Mouse (Mus musculus): ENCODE results near the gene Vasp. TPM values are rescaled to one million over a fixed set of nuclear protein-coding genes. Genes with fewer than 3 reads are reported as not detected.

The Vasp gene
- polyA plus RNA-seq, 1 experiment from 2014 or later: 32.8 TPM

DNA sequence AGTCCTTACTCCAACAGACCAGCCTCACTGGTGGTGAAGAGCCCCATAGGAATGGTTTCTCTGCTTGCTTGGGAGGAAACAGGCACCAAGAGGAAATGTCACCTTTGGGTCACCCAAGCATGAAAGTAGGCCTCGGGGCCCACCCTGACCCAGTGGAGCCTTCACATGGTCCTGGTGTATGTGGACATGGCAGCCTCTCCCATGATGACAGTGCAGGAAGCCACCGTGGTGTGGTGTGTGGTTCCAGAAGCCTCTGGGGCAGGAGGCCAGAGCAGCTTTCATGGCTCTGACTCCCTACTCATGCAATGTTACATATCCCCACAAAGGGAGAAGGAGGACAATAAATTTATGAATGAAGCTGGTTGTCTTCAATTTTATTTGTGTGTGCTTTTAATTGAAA is 24.1 kb downstream of the Vasp start:
- Histone ChIP-seq H3K4me2 (ENCODE audit: low read depth, low read length) (no peak overlapping the region), H3K36me3 (ENCODE audit: control insufficient read depth, insufficient read depth) (peaks cover 3% of the 10 kb centered on the region; the same call in 1 of the 2 replicates), H3K27ac (ENCODE audit: low read length) (peak overlapping the region; percentile 71; the same call in 1 of the 2 replicates), H3K9ac (ENCODE audit: low read depth, low read length) (no peak overlapping the region; the same call in 1 of the 2 replicates), H3K4me1 (ENCODE audit: control insufficient read depth, low read depth, low read length) (peaks cover 30% of the 10 kb centered on the region), H3K4me3 (ENCODE audit: low read depth, low read length) (no peak overlapping the region), H3K9me3 (replicated peaks; ENCODE audit: control insufficient read depth, low read length) (no peaks in the 10 kb centered on the region), H3K27me3 (ENCODE audit: control insufficient read depth, insufficient read depth, low read depth, low read length) (no peaks in the 10 kb centered on the region)
- no peak for ATAC-seq (ENCODE audit: low read depth)
- 74% methylated on average over 2 of the region's 2 CpGs for whole genome bisulfite sequencing (ENCODE audit: insufficient replicate concordance)

DNA sequence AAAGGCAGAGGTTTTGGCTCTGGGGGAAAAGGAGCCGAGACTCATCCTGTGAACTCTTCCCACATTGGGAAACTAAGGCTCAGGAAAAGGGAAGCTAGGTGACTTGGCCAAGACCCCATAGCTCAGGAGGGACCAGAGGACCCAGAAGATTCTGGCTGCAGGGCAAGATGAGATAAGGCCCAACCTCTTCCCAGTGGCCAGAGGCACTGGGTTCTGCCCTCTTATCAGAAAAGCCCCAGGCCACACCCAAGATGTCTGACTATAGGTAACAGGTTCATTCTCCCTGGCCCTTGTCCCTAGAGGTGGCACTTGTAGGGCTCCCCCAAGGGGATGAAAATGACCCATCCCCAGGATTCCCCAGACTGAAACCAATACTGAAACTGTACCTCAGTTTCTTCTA is 24.8 kb downstream of the Vasp start:
- peak; percentile 86 for ATAC-seq (ENCODE audit: low read depth)
- H3K27ac ChIP-seq (ENCODE audit: low read length): peak overlapping the region; percentile 71
- H3K27me3 ChIP-seq (ENCODE audit: control insufficient read depth, insufficient read depth, low read depth, low read length): no peaks in the 10 kb centered on the region

DNA sequence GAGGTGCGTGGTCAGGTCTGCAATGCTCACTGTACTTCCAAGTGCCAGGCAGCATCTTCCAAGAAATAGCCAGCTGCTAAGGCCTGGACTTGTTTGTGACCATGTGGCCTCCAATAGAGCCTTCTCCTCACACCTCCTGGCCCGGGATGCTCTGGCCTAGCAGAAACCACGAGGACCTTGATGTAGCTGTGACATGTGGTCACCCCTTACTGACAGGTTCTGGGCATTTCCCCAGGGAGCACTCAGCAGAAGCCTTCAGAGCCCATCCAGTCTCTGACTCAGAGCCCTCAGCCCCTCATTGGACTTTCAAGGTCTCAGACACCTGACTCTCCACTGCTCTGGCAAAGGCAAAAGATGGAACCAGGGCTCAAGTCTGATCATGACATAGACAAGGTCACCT is 26.5 kb downstream of the Vasp start:
- Histone ChIP-seq H3K27ac (ENCODE audit: low read length) (no peak overlapping the region), H3K9me3 (replicated peaks; ENCODE audit: control insufficient read depth, low read length) (no peaks in the 10 kb centered on the region), H3K9ac (ENCODE audit: low read depth, low read length) (no peak overlapping the region), H3K4me2 (ENCODE audit: low read depth, low read length) (no peak overlapping the region), H3K4me1 (ENCODE audit: control insufficient read depth, low read depth, low read length) (peaks cover 43% of the 10 kb centered on the region), H3K36me3 (ENCODE audit: control insufficient read depth, insufficient read depth) (peaks cover 3% of the 10 kb centered on the region), H3K4me3 (ENCODE audit: low read depth, low read length) (no peak overlapping the region), H3K27me3 (ENCODE audit: control insufficient read depth, insufficient read depth, low read depth, low read length) (no peaks in the 10 kb centered on the region)
- 88% methylated on average over 3 of the region's 3 CpGs for WGBS (ENCODE audit: insufficient replicate concordance)
- no peak for ATAC-seq (ENCODE audit: low read depth)

More for the DNA sequence above, 24.8 kb downstream of the Vasp start:
- Histone ChIP-seq H3K4me1 (ENCODE audit: control insufficient read depth, low read depth, low read length) (peaks cover 30% of the 10 kb centered on the region), H3K9ac (ENCODE audit: low read depth, low read length) (no peak overlapping the region; the same call in 1 of the 2 replicates), H3K36me3 (ENCODE audit: control insufficient read depth, insufficient read depth) (peaks cover 3% of the 10 kb centered on the region; the same call in 1 of the 2 replicates), H3K4me3 (ENCODE audit: low read depth, low read length) (no peak overlapping the region), H3K4me2 (ENCODE audit: low read depth, low read length) (peak overlapping the region; percentile 21), H3K9me3 (replicated peaks; ENCODE audit: control insufficient read depth, low read length) (no peaks in the 10 kb centered on the region)
- WGBS (ENCODE audit: insufficient replicate concordance): 69% methylated on average over 1 of the region's 1 CpGs

DNA sequence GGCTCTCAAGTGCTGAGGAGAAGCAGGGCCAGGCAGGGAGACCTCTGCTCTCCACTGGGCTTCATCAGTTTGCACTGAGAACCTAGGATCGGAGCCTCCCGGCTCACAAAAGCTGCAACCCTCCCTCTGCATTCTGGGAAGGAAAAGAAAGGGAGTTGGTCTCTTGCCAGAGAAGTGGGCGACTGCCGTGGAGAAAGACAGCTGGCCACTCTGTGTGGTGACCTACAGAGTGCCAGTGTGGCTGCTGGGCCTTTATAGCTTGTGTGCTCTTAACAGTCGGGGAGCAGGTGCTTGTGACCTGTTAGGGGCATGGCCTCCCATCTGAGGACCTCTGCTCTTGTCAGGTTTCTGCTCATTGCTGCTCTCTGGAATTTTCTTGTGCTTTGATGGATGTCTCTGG is 27.8 kb downstream of the Vasp start:
- H3K9ac ChIP-seq (ENCODE audit: low read depth, low read length): no peak overlapping the region
- peaks cover 54% of the 10 kb centered on the region for H3K4me1 ChIP-seq (ENCODE audit: control insufficient read depth, low read depth, low read length)
- H3K27me3 ChIP-seq (ENCODE audit: control insufficient read depth, insufficient read depth, low read depth, low read length): no peaks in the 10 kb centered on the region
- no peaks in the 10 kb centered on the region for H3K9me3 ChIP-seq (replicated peaks; ENCODE audit: control insufficient read depth, low read length)
- ATAC-seq (ENCODE audit: low read depth): no peak
- no peak overlapping the region for H3K4me3 ChIP-seq (ENCODE audit: low read depth, low read length)
- H3K36me3 ChIP-seq (ENCODE audit: control insufficient read depth, insufficient read depth): peaks cover 3% of the 10 kb centered on the region
- WGBS (ENCODE audit: insufficient replicate concordance): 66% methylated on average over 5 of the region's 5 CpGs
- no peak overlapping the region for H3K27ac ChIP-seq (ENCODE audit: low read length)
- H3K4me2 ChIP-seq (ENCODE audit: low read depth, low read length): no peak overlapping the region

DNA sequence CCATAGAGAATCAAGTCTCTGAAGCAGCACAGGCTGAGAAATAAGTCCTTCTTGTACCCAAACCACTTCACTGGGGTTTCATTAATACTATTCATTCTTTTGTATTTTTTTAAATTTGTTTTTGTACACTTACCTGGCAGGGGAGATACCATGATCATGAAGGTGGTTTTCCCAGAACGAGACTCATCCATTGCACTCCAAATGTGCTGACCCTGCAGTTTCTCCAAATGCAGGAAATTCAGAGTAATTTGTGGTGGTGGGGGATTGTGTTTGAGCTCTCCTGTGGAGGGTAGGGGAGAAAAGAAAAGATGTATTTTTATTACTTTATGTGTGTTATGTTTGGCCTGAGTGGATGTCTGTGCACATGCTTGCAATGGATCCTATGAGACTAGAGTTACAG is 29.6 kb downstream of the Vasp start:
- no peak overlapping the region for H3K9ac ChIP-seq (ENCODE audit: low read depth, low read length)
- peaks cover 59% of the 10 kb centered on the region for H3K4me1 ChIP-seq (ENCODE audit: control insufficient read depth, low read depth, low read length)
- H3K27ac ChIP-seq (ENCODE audit: low read length): no peak overlapping the region
- H3K4me3 ChIP-seq (ENCODE audit: low read depth, low read length): no peak overlapping the region
- H3K9me3 ChIP-seq (replicated peaks; ENCODE audit: control insufficient read depth, low read length): no peaks in the 10 kb centered on the region
- no peak overlapping the region for H3K4me2 ChIP-seq (ENCODE audit: low read depth, low read length)
- no peaks in the 10 kb centered on the region for H3K27me3 ChIP-seq (ENCODE audit: control insufficient read depth, insufficient read depth, low read depth, low read length)
- H3K36me3 ChIP-seq (ENCODE audit: control insufficient read depth, insufficient read depth): peaks cover 3% of the 10 kb centered on the region
- WGBS (ENCODE audit: insufficient replicate concordance): 81% methylated on average over 1 of the region's 1 CpGs
- ATAC-seq (ENCODE audit: low read depth): no peak

GRCm38 (mm10) chr7:19240905-19241463 is 30.6 kb downstream of the Vasp start:
- no peak overlapping the region for H3K4me2 ChIP-seq (ENCODE audit: low read depth, low read length)
- H3K27me3 ChIP-seq (ENCODE audit: control insufficient read depth, insufficient read depth, low read depth, low read length): no peaks in the 10 kb centered on the region
- peaks cover 3% of the 10 kb centered on the region for H3K36me3 ChIP-seq (ENCODE audit: control insufficient read depth, insufficient read depth)
- peaks cover 59% of the 10 kb centered on the region for H3K4me1 ChIP-seq (ENCODE audit: control insufficient read depth, low read depth, low read length)
- H3K27ac ChIP-seq (ENCODE audit: low read length): peak overlapping the region; percentile 69
- H3K9ac ChIP-seq (ENCODE audit: low read depth, low read length): 0 out of 2 replicates have a peak overlapping the region, but pooled peaks have one; percentile 7
- no peaks in the 10 kb centered on the region for H3K9me3 ChIP-seq (replicated peaks; ENCODE audit: control insufficient read depth, low read length)
- 82% methylated on average over 8 of the region's 8 CpGs for WGBS (ENCODE audit: insufficient replicate concordance)
- no peak overlapping the region for H3K4me3 ChIP-seq (ENCODE audit: low read depth, low read length)
- no peak for ATAC-seq (ENCODE audit: low read depth)

GRCm38 (mm10) chr7:19239986-19240385 is 31.6 kb downstream of the Vasp start:
- H3K9me3 ChIP-seq (replicated peaks; ENCODE audit: control insufficient read depth, low read length): no peaks in the 10 kb centered on the region
- H3K36me3 ChIP-seq (ENCODE audit: control insufficient read depth, insufficient read depth): no peaks in the 10 kb centered on the region; the same call in 1 of the 2 replicates
- H3K4me3 ChIP-seq (ENCODE audit: low read depth, low read length): peak overlapping the region; percentile 26
- peaks cover 66% of the 10 kb centered on the region for H3K4me1 ChIP-seq (ENCODE audit: control insufficient read depth, low read depth, low read length)
- peak overlapping the region; percentile 35 for H3K9ac ChIP-seq (ENCODE audit: low read depth, low read length)
- peak; percentile 91 for ATAC-seq (ENCODE audit: low read depth)
- no peaks in the 10 kb centered on the region for H3K27me3 ChIP-seq (ENCODE audit: control insufficient read depth, insufficient read depth, low read depth, low read length)
- 14% methylated on average over 1 of the region's 4 CpGs for WGBS (ENCODE audit: insufficient replicate concordance)
- peak overlapping the region; percentile 89 for H3K27ac ChIP-seq (ENCODE audit: low read length)
- H3K4me2 ChIP-seq (ENCODE audit: low read depth, low read length): peak overlapping the region; percentile 60

DNA sequence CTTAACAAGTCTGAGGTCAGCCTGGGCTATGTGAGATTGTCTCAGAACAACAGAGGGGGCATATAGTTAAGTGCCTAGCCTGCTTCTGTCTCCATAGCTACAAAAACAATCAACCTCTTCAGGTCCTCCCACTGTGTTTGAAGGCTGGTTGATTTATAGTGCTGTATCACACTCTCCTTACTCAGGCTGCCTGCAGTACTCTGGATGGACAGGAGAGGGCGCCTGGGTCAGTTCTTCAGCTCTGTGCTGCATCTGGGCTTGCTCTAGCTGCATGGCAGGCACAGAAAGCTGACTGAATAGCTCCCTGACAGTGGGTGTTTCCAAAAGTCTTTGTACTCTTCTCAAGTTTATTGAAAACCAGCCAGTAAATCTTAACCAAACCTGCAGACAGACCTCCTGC is 32.2 kb downstream of the Vasp start:
- H3K36me3 ChIP-seq (ENCODE audit: control insufficient read depth, insufficient read depth): no peaks in the 10 kb centered on the region; the same call in 1 of the 2 replicates
- peak overlapping the region; percentile 26; the same call in 1 of the 2 replicates for H3K4me3 ChIP-seq (ENCODE audit: low read depth, low read length)
- no peaks in the 10 kb centered on the region for H3K9me3 ChIP-seq (replicated peaks; ENCODE audit: control insufficient read depth, low read length)
- H3K27ac ChIP-seq (ENCODE audit: low read length): peak overlapping the region; percentile 89
- WGBS (ENCODE audit: insufficient replicate concordance): 0% methylated on average over 1 of the region's 1 CpGs
- ATAC-seq (ENCODE audit: low read depth): peak; percentile 88
- peak overlapping the region; percentile 35 for H3K9ac ChIP-seq (ENCODE audit: low read depth, low read length)
- H3K4me2 ChIP-seq (ENCODE audit: low read depth, low read length): peak overlapping the region; percentile 60
- H3K4me1 ChIP-seq (ENCODE audit: control insufficient read depth, low read depth, low read length): peaks cover 65% of the 10 kb centered on the region
- H3K27me3 ChIP-seq (ENCODE audit: control insufficient read depth, insufficient read depth, low read depth, low read length): no peaks in the 10 kb centered on the region

DNA sequence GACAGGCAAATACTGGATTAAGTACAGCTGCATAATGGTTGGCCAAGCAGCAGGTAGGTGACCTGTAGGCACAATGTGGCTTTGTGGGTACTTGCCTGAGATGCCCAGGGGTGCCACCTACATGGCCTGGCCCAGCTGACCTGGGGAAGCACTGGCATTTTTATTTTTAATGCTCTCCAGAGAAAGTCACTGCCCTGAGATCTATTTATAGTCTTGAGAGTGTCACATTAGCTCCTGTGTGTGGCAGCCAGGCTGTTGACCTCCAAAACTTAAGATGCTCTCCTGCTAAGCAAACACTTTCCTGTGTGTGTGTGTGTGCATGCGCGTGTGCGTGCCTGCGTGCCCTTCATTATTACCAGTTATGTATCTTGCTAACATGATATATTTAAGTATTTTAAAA is 33.3 kb downstream of the Vasp start:
- ATAC-seq (ENCODE audit: low read depth): no peak
- Histone ChIP-seq H3K4me2 (ENCODE audit: low read depth, low read length) (no peak overlapping the region), H3K9ac (ENCODE audit: low read depth, low read length) (no peak overlapping the region), H3K4me3 (ENCODE audit: low read depth, low read length) (no peak overlapping the region), H3K4me1 (ENCODE audit: control insufficient read depth, low read depth, low read length) (peaks cover 59% of the 10 kb centered on the region), H3K27me3 (ENCODE audit: control insufficient read depth, insufficient read depth, low read depth, low read length) (no peaks in the 10 kb centered on the region), H3K27ac (ENCODE audit: low read length) (peak overlapping the region; percentile 39; the same call in 1 of the 2 replicates), H3K9me3 (replicated peaks; ENCODE audit: control insufficient read depth, low read length) (no peaks in the 10 kb centered on the region), H3K36me3 (ENCODE audit: control insufficient read depth, insufficient read depth) (peaks cover 3% of the 10 kb centered on the region; the same call in 1 of the 2 replicates)
- WGBS (ENCODE audit: insufficient replicate concordance): 94% methylated on average over 4 of the region's 4 CpGs

Data from liver, embryonic 16.5 days (tissue).